22 mouse cellular contexts compared by ENCODE assay signal in genomic region chr2:66148654-66149230, GRCm38 (mm10). TPM values are rescaled to one million over a fixed set of nuclear protein-coding genes. Genes with fewer than 3 reads are reported as not detected.
"Had no signal": no experiment of that assay in that cellular context is flagged by ENCODE, and none has a peak within 500 bp of the region (broad histone marks: within the 10 kb centered on the region; RNA-seq: fewer than 3 reads in every experiment).

No protein-coding gene starts in this region.

- H3K36me3 ChIP-seq: limb, embryonic 10.5 days; limb, embryonic 13.5 days; liver, embryonic 12.5 days; liver, embryonic 15.5 days; lung, embryonic 15.5 days; midbrain, embryonic 15.5 days; neural tube, embryonic 13.5 days had no signal

- H3K4me3 ChIP-seq: limb, embryonic 10.5 days; limb, embryonic 13.5 days; liver, embryonic 12.5 days; liver, embryonic 15.5 days; lung, embryonic 15.5 days; midbrain, embryonic 15.5 days; neural tube, embryonic 13.5 days had no signal

- H3K27ac ChIP-seq: limb, embryonic 10.5 days; limb, embryonic 13.5 days; liver, embryonic 12.5 days; liver, embryonic 15.5 days; lung, embryonic 15.5 days; midbrain, embryonic 15.5 days; neural tube, embryonic 13.5 days had no signal

- H3K9ac ChIP-seq: limb, embryonic 13.5 days; liver, embryonic 12.5 days; liver, embryonic 15.5 days; lung, embryonic 15.5 days; midbrain, embryonic 15.5 days; neural tube, embryonic 13.5 days had no signal

- H3K4me1 ChIP-seq: liver, embryonic 12.5 days; liver, embryonic 15.5 days; midbrain, embryonic 15.5 days had no signal

- DNase-seq: kidney, adult 18-20 months; kidney, adult 9 months; kidney, postnatal 14 days; kidney, postnatal 4 days; liver; lung, adult 18-20 months; lung, postnatal 10 days; lung, postnatal 36 days; retina, postnatal 1 day; right cerebral cortex, postnatal 25 days; spleen, adult 18-20 months; thymus, adult 2 months; thymus, postnatal 25 days had no signal

- H3K9me3 ChIP-seq: limb, embryonic 10.5 days; limb, embryonic 13.5 days; liver, embryonic 12.5 days; liver, embryonic 15.5 days; lung, embryonic 15.5 days; midbrain, embryonic 15.5 days; neural tube, embryonic 13.5 days had no signal

- H3K27me3 ChIP-seq: limb, embryonic 13.5 days; liver, embryonic 12.5 days; liver, embryonic 15.5 days; lung, embryonic 15.5 days; midbrain, embryonic 15.5 days; neural tube, embryonic 13.5 days had no signal

- ATAC-seq: liver, embryonic 12.5 days; midbrain, embryonic 15.5 days had no signal

- H3K4me2 ChIP-seq: limb, embryonic 13.5 days; liver, embryonic 12.5 days; liver, embryonic 15.5 days; lung, embryonic 15.5 days; midbrain, embryonic 11.5 days; midbrain, embryonic 15.5 days; neural tube, embryonic 13.5 days had no signal

RNA-seq across cellular contexts. Expression of gene Galnt3, which starts 23.9 kb away (rescaled TPM):
- total RNA-seq: megakaryocyte-erythroid progenitor cell, adult 5-6 weeks had no signal
